Mouse (Mus musculus) CH12.LX (cell line): ENCODE results near the gene 1700040F15Rik.
"Not testable (repeated sequence)": the region's sequence is repeated elsewhere in the genome, so short reads cannot be mapped to it uniquely, and the experiment has no call there.

Source experiments
- ETS1 ChIP-seq: conservative IDR thresholded peaks from 2 replicates; pipeline ENCODE4 v1.6.1; 2012; ENCODE audit warnings: low read depth, mild to moderate bottlenecking, inconsistent platforms, low read length, improper control_type of control experiment, moderate library complexity
- MEF2A ChIP-seq: IDR thresholded peaks from 2 replicates; pipeline ENCODE4 v1.6.1; 2014; ENCODE audit warnings: low read depth, mild to moderate bottlenecking, inconsistent platforms, low read length, improper control_type of control experiment, borderline replicate concordance
- ZKSCAN1 ChIP-seq: IDR thresholded peaks from 2 replicates; pipeline ENCODE4 v1.6.1; 2012; ENCODE audit warnings: low read depth, inconsistent platforms, low read length, improper control_type of control experiment, borderline replicate concordance

DNA sequence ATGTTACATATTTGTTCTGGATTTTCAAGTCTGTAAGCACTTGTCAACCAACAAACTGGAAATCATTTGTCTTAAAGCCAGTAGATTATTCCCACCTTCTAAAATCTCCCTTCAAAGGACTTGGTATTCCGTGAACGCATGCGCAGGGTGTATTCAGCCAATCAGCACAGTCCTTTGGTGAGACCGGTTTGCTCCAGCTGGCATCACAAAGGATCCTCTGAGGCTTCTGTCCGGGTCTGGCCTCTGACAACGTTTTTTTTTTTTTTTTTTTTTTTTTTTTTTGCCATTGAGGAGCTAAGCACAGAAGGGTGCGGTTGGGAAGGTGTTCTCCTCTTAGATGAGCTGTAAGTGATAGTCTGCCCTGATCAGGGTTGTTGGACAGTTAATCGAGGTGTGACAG, at the start of gene 1700040F15Rik:
- not testable (repeated sequence) for TF ChIP-seq MEF2A, ZKSCAN1, ETS1
